Mouse (Mus musculus): ENCODE data around the gene Serpini2. TPM values are rescaled to one million over a fixed set of nuclear protein-coding genes. Genes with fewer than 3 reads are reported as not detected.
"Not testable (repeated sequence)": the region's sequence is repeated elsewhere in the genome, so short reads cannot be mapped to it uniquely, and the experiment has no call there.

The Serpini2 gene
- total RNA-seq, 1 experiment = not detected

DNA sequence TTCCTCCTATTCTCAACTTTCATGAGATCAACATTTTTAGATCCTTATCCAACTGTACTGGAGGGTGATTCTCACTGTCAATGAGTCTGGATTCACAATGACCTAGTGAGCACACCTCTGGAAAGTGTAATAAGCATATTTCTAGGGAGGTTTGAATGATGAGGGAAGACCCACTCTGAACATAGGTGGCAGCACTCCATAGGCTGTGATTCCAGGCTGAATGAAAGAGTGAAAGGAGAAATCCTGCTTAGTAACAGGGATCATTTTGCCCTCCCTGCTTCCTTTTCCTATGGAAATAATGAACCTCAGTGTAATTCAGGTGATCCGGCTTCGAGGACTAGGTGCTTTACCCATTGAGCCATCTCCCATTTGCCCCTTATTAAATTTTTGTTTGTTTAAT lies 31.2 kb upstream of the Serpini2 start:
- in situ Hi-C loops (cut with MboI; ENCODE audit: low sequenced_read_pairs in 2 of 2, unreplicated experiment in 2 of 2) = no loop called here
- no peaks in the 10 kb centered on the region for H3K36me3 ChIP-seq (ENCODE audit: control insufficient read depth, insufficient read depth, low read length, poor library complexity, severe bottlenecking)
- no peaks in the 10 kb centered on the region for H3K9me3 ChIP-seq (ENCODE audit: control insufficient read depth, insufficient read depth, low read depth, low read length)
- no peak overlapping the region for H3K4me3 ChIP-seq (ENCODE audit: insufficient read depth in 1 of 2, low read depth in 1 of 2, low read length in 2 of 2, poor library complexity in 1 of 2, severe bottlenecking in 1 of 2)
- H3K27ac ChIP-seq (ENCODE audit: insufficient read depth, low read depth, low read length, poor library complexity, severe bottlenecking) = no peak overlapping the region
- DNase-seq (ENCODE audit: low read depth, low spot score) = no peak
- no peak overlapping the region for H3K9ac ChIP-seq (ENCODE audit: insufficient read depth, low read depth, low read length, poor library complexity, severe bottlenecking)
- H3K4me1 ChIP-seq (ENCODE audit: control insufficient read depth in 2 of 2, insufficient read depth in 2 of 2, low read length in 2 of 2, poor library complexity in 1 of 2) = no peaks in the 10 kb centered on the region
- no peak for TF ChIP-seq ZC3H11A (IDR thresholded peaks at IDR 0.05; ENCODE audit: borderline replicate concordance, low read depth, low read length)
- TF ChIP-seq ZNF384 (IDR thresholded peaks at IDR 0.05; ENCODE audit: low read depth, low read length) = no peak
- no peak for TF ChIP-seq HCFC1 (IDR thresholded peaks at IDR 0.05; ENCODE audit: borderline replicate concordance, insufficient read depth, low read length)
- TF ChIP-seq MAFK (IDR thresholded peaks at IDR 0.05; ENCODE audit: insufficient read depth, low read depth, low read length) = no peak
- TF ChIP-seq CHD2 (IDR thresholded peaks at IDR 0.05; ENCODE audit: low read depth, low read length) = no peak

DNA sequence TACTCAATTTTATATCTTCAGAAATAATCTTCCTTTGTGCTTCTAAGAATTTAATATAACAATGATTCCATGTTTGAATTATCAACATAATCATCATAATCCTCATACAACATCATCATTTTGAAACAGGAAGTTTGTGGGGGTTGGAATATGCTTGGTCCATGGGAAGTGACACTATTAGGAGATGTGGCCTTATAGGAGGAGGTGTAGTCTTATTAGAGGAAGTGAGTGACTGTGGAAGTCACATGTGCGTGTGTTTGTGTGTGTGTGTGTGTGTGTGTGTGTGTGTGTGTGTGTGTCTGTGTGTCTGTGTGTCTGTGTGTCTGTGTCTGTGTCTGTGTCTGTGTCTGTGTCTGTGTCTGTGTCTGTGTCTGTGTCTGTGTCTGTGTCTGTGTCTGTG lies 29.6 kb upstream of the Serpini2 start:
- DNase-seq (ENCODE audit: low read depth, low spot score); H3K9ac ChIP-seq (ENCODE audit: insufficient read depth, low read depth, low read length, poor library complexity, severe bottlenecking); H3K4me3 ChIP-seq (ENCODE audit: insufficient read depth in 1 of 2, low read depth in 1 of 2, low read length in 2 of 2, poor library complexity in 1 of 2, severe bottlenecking in 1 of 2); H3K27ac ChIP-seq (ENCODE audit: insufficient read depth, low read depth, low read length, poor library complexity, severe bottlenecking); H3K9me3 ChIP-seq (ENCODE audit: control insufficient read depth, insufficient read depth, low read depth, low read length); H3K4me1 ChIP-seq (ENCODE audit: control insufficient read depth in 2 of 2, insufficient read depth in 2 of 2, low read length in 2 of 2, poor library complexity in 1 of 2); in situ Hi-C loops (cut with MboI; ENCODE audit: low sequenced_read_pairs in 2 of 2, unreplicated experiment in 2 of 2); H3K36me3 ChIP-seq (ENCODE audit: control insufficient read depth, insufficient read depth, low read length, poor library complexity, severe bottlenecking): not testable (repeated sequence)

DNA sequence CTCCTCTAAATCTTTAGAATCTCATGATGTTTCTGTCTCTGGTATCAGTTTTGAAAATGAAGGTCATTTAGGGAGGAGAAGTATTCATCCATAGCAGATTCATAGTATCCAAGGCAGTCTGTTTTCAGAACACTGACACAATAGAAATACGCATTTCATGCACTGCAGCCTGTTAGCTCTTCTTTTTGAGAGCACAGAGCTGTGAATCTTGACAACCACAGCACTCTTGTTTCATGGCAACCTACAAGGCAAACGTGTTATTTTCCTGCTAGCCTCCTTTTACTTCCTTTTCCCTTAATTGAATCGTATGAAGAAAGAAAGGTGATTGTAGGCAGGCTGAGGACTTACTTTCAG lies 27.9 kb upstream of the Serpini2 start:
- in situ Hi-C loops (cut with MboI; ENCODE audit: low sequenced_read_pairs in 2 of 2, unreplicated experiment in 2 of 2) = no loop called here

DNA sequence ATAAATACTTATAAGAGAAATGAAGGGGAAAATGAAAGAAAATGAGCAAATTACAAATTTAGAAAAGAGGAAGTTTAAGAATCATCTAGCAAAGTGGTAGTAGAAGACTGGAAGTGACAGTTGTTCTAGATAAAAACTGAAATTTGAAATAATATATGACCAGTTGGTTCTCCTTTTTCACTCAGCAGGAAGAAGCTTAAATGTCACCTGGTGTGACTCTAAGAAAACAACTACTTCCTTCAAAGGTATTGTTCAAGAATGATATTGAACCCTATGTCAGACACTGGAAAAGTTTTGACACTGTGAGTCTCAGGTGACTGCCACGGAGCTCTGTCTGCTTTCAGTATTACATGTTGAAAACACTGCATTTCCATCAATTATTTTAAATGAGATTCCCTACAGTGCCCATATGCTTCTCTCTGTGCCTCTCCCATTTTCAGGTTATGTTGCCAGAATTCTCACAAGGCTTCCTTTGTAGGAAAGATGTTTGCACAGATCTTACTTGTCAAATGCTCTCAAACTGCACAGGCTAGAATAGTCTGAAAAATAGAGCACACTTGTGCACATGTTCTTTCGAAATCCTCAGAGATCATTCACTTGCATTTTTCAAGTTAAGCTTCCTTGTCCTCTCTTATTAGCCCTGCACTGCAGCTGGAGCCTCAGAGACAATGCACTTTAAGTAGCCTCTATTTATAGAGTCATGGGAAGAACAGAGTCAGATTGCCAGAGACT lies 27.3 kb upstream of the Serpini2 start:
- no peaks in the 10 kb centered on the region for H3K9me3 ChIP-seq (ENCODE audit: control insufficient read depth, insufficient read depth, low read depth, low read length)
- no peak overlapping the region for H3K4me3 ChIP-seq (ENCODE audit: insufficient read depth in 1 of 2, low read depth in 1 of 2, low read length in 2 of 2, poor library complexity in 1 of 2, severe bottlenecking in 1 of 2)
- no peaks in the 10 kb centered on the region for H3K36me3 ChIP-seq (ENCODE audit: control insufficient read depth, insufficient read depth, low read length, poor library complexity, severe bottlenecking)
- in situ Hi-C loops (cut with MboI; ENCODE audit: low sequenced_read_pairs in 2 of 2, unreplicated experiment in 2 of 2) = no loop called here
- DNase-seq (ENCODE audit: low read depth, low spot score) = no peak
- no peak overlapping the region for H3K9ac ChIP-seq (ENCODE audit: insufficient read depth, low read depth, low read length, poor library complexity, severe bottlenecking)
- H3K27ac ChIP-seq (ENCODE audit: insufficient read depth, low read depth, low read length, poor library complexity, severe bottlenecking) = no peak overlapping the region
- H3K4me1 ChIP-seq (ENCODE audit: control insufficient read depth in 2 of 2, insufficient read depth in 2 of 2, low read length in 2 of 2, poor library complexity in 1 of 2) = no peaks in the 10 kb centered on the region
- TF ChIP-seq MAFK (IDR thresholded peaks at IDR 0.05; ENCODE audit: insufficient read depth, low read depth, low read length) = no peak
- TF ChIP-seq ZNF384 (IDR thresholded peaks at IDR 0.05; ENCODE audit: low read depth, low read length) = no peak
- TF ChIP-seq ZC3H11A (IDR thresholded peaks at IDR 0.05; ENCODE audit: borderline replicate concordance, low read depth, low read length) = no peak
- no peak for TF ChIP-seq HCFC1 (IDR thresholded peaks at IDR 0.05; ENCODE audit: borderline replicate concordance, insufficient read depth, low read length)
- TF ChIP-seq CHD2 (IDR thresholded peaks at IDR 0.05; ENCODE audit: low read depth, low read length) = no peak

More for the DNA sequence above, 27.9 kb upstream of the Serpini2 start:
- TF ChIP-seq ZC3H11A (IDR thresholded peaks at IDR 0.05; ENCODE audit: borderline replicate concordance, low read depth, low read length) = no peak
- no peak for TF ChIP-seq HCFC1 (IDR thresholded peaks at IDR 0.05; ENCODE audit: borderline replicate concordance, insufficient read depth, low read length)
- TF ChIP-seq CHD2 (IDR thresholded peaks at IDR 0.05; ENCODE audit: low read depth, low read length) = no peak
- TF ChIP-seq MAFK (IDR thresholded peaks at IDR 0.05; ENCODE audit: insufficient read depth, low read depth, low read length) = no peak
- no peak for TF ChIP-seq ZNF384 (IDR thresholded peaks at IDR 0.05; ENCODE audit: low read depth, low read length)
- no peak for DNase-seq (ENCODE audit: low read depth, low spot score)
- H3K4me3 ChIP-seq (ENCODE audit: insufficient read depth in 1 of 2, low read depth in 1 of 2, low read length in 2 of 2, poor library complexity in 1 of 2, severe bottlenecking in 1 of 2) = no peak overlapping the region
- no peak overlapping the region for H3K27ac ChIP-seq (ENCODE audit: insufficient read depth, low read depth, low read length, poor library complexity, severe bottlenecking)
- H3K4me1 ChIP-seq (ENCODE audit: control insufficient read depth in 2 of 2, insufficient read depth in 2 of 2, low read length in 2 of 2, poor library complexity in 1 of 2) = no peaks in the 10 kb centered on the region
- no peaks in the 10 kb centered on the region for H3K9me3 ChIP-seq (ENCODE audit: control insufficient read depth, insufficient read depth, low read depth, low read length)
- no peak overlapping the region for H3K9ac ChIP-seq (ENCODE audit: insufficient read depth, low read depth, low read length, poor library complexity, severe bottlenecking)
- no peaks in the 10 kb centered on the region for H3K36me3 ChIP-seq (ENCODE audit: control insufficient read depth, insufficient read depth, low read length, poor library complexity, severe bottlenecking)

DNA sequence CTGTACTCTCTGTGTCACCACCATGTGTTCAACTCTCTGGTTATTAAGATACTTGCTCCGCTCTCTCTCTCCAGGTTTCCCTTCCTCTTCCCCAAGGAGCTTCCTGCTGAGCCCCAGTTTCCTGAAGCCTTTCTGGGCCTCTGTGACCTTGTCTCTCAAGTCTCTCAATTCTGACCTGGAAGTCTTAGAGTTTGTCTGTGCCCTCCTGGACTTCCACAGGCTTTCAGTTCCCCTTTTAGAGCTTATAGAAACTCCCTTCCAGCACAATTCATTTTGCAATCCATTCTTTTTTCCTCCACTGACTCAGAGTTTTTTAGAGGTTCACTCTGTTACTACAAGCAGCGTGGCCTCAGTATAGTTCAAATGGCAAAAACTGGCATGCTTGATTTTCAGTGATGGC lies 23.4 kb upstream of the Serpini2 start:
- no peak for TF ChIP-seq ZC3H11A (IDR thresholded peaks at IDR 0.05; ENCODE audit: borderline replicate concordance, low read depth, low read length)
- TF ChIP-seq MAFK (IDR thresholded peaks at IDR 0.05; ENCODE audit: insufficient read depth, low read depth, low read length) = no peak
- TF ChIP-seq HCFC1 (IDR thresholded peaks at IDR 0.05; ENCODE audit: borderline replicate concordance, insufficient read depth, low read length) = no peak
- no peak for TF ChIP-seq CHD2 (IDR thresholded peaks at IDR 0.05; ENCODE audit: low read depth, low read length)
- no peak for TF ChIP-seq ZNF384 (IDR thresholded peaks at IDR 0.05; ENCODE audit: low read depth, low read length)
- no peak for DNase-seq (ENCODE audit: low read depth, low spot score)
- Histone ChIP-seq H3K4me3 (ENCODE audit: insufficient read depth in 1 of 2, low read depth in 1 of 2, low read length in 2 of 2, poor library complexity in 1 of 2, severe bottlenecking in 1 of 2) (no peak overlapping the region), H3K9me3 (ENCODE audit: control insufficient read depth, insufficient read depth, low read depth, low read length) (peaks cover 4% of the 10 kb centered on the region; the same call in 1 of the 2 replicates), H3K36me3 (ENCODE audit: control insufficient read depth, insufficient read depth, low read length, poor library complexity, severe bottlenecking) (no peaks in the 10 kb centered on the region), H3K27ac (ENCODE audit: insufficient read depth, low read depth, low read length, poor library complexity, severe bottlenecking) (no peak overlapping the region), H3K9ac (ENCODE audit: insufficient read depth, low read depth, low read length, poor library complexity, severe bottlenecking) (no peak overlapping the region), H3K4me1 (ENCODE audit: control insufficient read depth in 2 of 2, insufficient read depth in 2 of 2, low read length in 2 of 2, poor library complexity in 1 of 2) (no peaks in the 10 kb centered on the region)
- in situ Hi-C loops (cut with MboI; ENCODE audit: low sequenced_read_pairs in 2 of 2, unreplicated experiment in 2 of 2) = no loop called here

Data from ES-E14 (cell line).